Mouse (Mus musculus): ENCODE measurements around the gene Vpreb2.

- TF ChIP-seq POLR2A (IDR thresholded peaks at IDR 0.05; ENCODE audit: control insufficient read depth, extremely low read depth, insufficient read depth, low read length, poor library complexity) (no peak), CTCF (IDR thresholded peaks at IDR 0.05; ENCODE audit: borderline replicate concordance, control insufficient read depth, extremely low read depth, insufficient read depth, low read length, poor library complexity) (no peak)
Observed at GRCm38 (mm10) chr16:18004589-18004988, 24.4 kb downstream of the Vpreb2 start.
